Mouse (Mus musculus): Measurements from ENCODE around the gene Nabp1. TPM values are rescaled to one million over a fixed set of nuclear protein-coding genes. Genes with fewer than 3 reads are reported as not detected.

Gene Nabp1
- total and polyA plus RNA-seq, 2 experiments from 2014 or later = 26.6 to 38.3 TPM

DNA sequence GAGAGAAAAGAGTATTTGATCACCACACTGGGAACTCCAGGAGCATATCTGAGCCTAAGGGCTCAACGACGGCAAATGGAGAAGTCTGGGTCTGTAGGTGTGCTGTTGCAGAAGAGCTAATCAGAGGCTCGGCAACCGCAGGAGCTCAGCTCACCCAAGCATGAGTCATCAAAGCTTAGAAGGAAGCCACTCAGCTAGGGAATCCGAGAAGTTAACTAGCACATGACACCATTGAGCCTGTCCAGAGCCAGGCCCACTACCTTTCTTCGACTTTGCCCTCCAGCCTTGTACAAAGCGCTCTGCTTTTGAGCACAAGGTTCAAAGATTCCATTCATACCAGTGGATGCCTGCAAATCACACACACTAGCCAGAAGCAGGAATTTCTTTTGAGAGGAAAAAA is 30.9 kb upstream of the Nabp1 start:
- 6% methylated on average over 7 of the region's 7 CpGs for WGBS
- no peak overlapping the region for H3K9ac ChIP-seq (replicated peaks; ENCODE audit: low read depth, low read length)
- peak overlapping the region; percentile 76 for H3K27ac ChIP-seq (ENCODE audit: low read depth)
- H3K4me2 ChIP-seq (ENCODE audit: low read depth, low read length) = peak overlapping the region; percentile 10; the same call in 1 of the 2 replicates
- H3K36me3 ChIP-seq (replicated peaks; ENCODE audit: control insufficient read depth, insufficient read depth, low read length) = no peaks in the 10 kb centered on the region
- H3K9me3 ChIP-seq (replicated peaks; ENCODE audit: control insufficient read depth, low read length) = no peaks in the 10 kb centered on the region
- H3K27me3 ChIP-seq (ENCODE audit: control insufficient read depth, insufficient read depth, low read length) = no peaks in the 10 kb centered on the region
- DNase-seq (ENCODE audit: low spot score) (peak; percentile 39), ATAC-seq (ENCODE audit: insufficient read depth, low read depth) (peak; percentile 88)
- TF ChIP-seq CTCF (IDR thresholded peaks at IDR 0.05; ENCODE audit: low read depth) (no peak), EP300 (IDR thresholded peaks at IDR 0.05; ENCODE audit: low read depth) (no peak)
- peaks cover 20% of the 10 kb centered on the region for H3K4me1 ChIP-seq (ENCODE audit: control insufficient read depth, insufficient read depth)
- no peak overlapping the region for H3K4me3 ChIP-seq (ENCODE audit: low read depth, low read length)

DNA sequence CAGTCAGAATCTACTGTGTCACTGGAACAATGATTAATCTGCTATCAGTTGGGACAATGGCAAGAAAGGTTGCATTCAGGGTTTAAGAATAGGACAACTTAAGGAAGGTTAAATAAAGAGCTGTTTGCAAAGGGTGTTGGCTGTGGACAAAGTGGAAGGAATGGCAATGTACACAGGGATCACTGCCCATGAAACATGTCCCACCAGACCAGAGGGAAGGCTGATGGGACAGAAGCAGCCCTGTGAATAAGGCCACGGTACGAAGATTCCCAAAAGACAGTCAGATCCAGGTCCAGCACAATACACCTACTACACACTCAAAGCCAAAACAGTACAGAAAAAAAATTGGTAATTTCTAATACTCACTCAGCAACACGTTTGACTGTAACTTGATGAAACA is 30.3 kb upstream of the Nabp1 start:
- ATAC-seq (ENCODE audit: insufficient read depth, low read depth) = no peak

DNA sequence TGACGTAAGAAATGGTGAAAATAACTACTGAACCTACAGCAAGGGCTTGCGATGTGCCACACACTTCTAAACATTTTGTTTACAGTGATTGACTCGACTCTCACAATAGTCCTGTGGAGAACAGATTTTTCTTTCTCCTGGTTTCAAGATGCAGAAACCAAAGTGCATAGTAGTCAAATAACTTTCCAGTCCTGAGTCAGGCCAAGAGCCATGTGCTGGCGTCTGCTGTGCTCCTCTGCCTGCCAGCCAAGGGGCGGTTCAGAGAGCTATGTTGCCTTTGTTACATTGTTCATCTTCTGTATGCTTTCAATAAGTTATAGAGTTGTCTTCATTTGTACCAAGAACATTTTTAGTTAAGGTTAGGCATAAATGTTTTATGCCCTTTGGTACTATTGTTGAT is 29.2 kb upstream of the Nabp1 start:
- Histone ChIP-seq H3K9ac (replicated peaks; ENCODE audit: low read depth, low read length) (no peak overlapping the region), H3K4me1 (ENCODE audit: control insufficient read depth, insufficient read depth) (peaks cover 17% of the 10 kb centered on the region), H3K36me3 (replicated peaks; ENCODE audit: control insufficient read depth, insufficient read depth, low read length) (no peaks in the 10 kb centered on the region), H3K27ac (ENCODE audit: low read depth) (peak overlapping the region; percentile 57), H3K4me3 (ENCODE audit: low read depth, low read length) (no peak overlapping the region), H3K9me3 (replicated peaks; ENCODE audit: control insufficient read depth, low read length) (no peaks in the 10 kb centered on the region), H3K4me2 (ENCODE audit: low read depth, low read length) (no peak overlapping the region), H3K27me3 (ENCODE audit: control insufficient read depth, insufficient read depth, low read length) (no peaks in the 10 kb centered on the region)
- DNase-seq (ENCODE audit: low spot score) (no peak), ATAC-seq (ENCODE audit: insufficient read depth, low read depth) (no peak)
- TF ChIP-seq EP300 (IDR thresholded peaks at IDR 0.05; ENCODE audit: low read depth) (no peak), CTCF (IDR thresholded peaks at IDR 0.05; ENCODE audit: low read depth) (no peak)
- 70% methylated on average over 5 of the region's 5 CpGs for WGBS

More for the DNA sequence above, 30.3 kb upstream of the Nabp1 start:
- Histone ChIP-seq H3K4me2 (ENCODE audit: low read depth, low read length) (peak overlapping the region; percentile 10; the same call in 1 of the 2 replicates), H3K4me1 (ENCODE audit: control insufficient read depth, insufficient read depth) (peaks cover 19% of the 10 kb centered on the region), H3K27ac (ENCODE audit: low read depth) (peak overlapping the region; percentile 76), H3K27me3 (ENCODE audit: control insufficient read depth, insufficient read depth, low read length) (no peaks in the 10 kb centered on the region), H3K9me3 (replicated peaks; ENCODE audit: control insufficient read depth, low read length) (no peaks in the 10 kb centered on the region), H3K4me3 (ENCODE audit: low read depth, low read length) (no peak overlapping the region), H3K9ac (replicated peaks; ENCODE audit: low read depth, low read length) (no peak overlapping the region), H3K36me3 (replicated peaks; ENCODE audit: control insufficient read depth, insufficient read depth, low read length) (no peaks in the 10 kb centered on the region)
- no peak for DNase-seq (ENCODE audit: low spot score)
- TF ChIP-seq CTCF (IDR thresholded peaks at IDR 0.05; ENCODE audit: low read depth) = no peak
- WGBS = 45% methylated on average over 3 of the region's 3 CpGs

DNA sequence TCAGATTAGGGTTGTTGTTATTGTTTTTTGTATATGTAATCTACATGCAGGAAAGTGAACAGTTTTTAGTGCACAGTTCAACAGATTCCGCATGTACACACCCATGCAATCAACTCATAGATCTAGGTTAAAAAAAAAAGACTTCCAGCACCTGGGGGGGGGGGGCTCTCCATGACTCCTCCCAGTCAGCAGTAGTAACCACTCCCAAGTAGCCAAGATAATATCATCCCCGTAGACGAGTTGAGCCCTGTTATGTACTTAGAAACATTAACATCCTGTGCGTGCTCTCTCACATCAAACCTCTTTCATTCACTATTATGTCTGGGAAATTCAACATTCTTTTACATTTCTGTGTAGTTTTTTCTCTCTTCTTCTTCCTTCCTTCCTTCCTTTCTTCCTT is 28.0 kb upstream of the Nabp1 start:
- H3K9ac ChIP-seq (replicated peaks; ENCODE audit: low read depth, low read length) = no peak overlapping the region
- H3K4me3 ChIP-seq (ENCODE audit: low read depth, low read length) = no peak overlapping the region
- 65% methylated on average over 4 of the region's 4 CpGs for WGBS
- no peaks in the 10 kb centered on the region for H3K36me3 ChIP-seq (replicated peaks; ENCODE audit: control insufficient read depth, insufficient read depth, low read length)
- H3K27me3 ChIP-seq (ENCODE audit: control insufficient read depth, insufficient read depth, low read length) = no peaks in the 10 kb centered on the region
- no peak for ATAC-seq (ENCODE audit: insufficient read depth, low read depth)
- DNase-seq (ENCODE audit: low spot score) = no peak
- no peak overlapping the region for H3K27ac ChIP-seq (ENCODE audit: low read depth)
- no peak for TF ChIP-seq EP300 (IDR thresholded peaks at IDR 0.05; ENCODE audit: low read depth)
- TF ChIP-seq CTCF (IDR thresholded peaks at IDR 0.05; ENCODE audit: low read depth) = no peak
- no peak overlapping the region for H3K4me2 ChIP-seq (ENCODE audit: low read depth, low read length)
- peaks cover 13% of the 10 kb centered on the region for H3K4me1 ChIP-seq (ENCODE audit: control insufficient read depth, insufficient read depth)
- H3K9me3 ChIP-seq (replicated peaks; ENCODE audit: control insufficient read depth, low read length) = no peaks in the 10 kb centered on the region

DNA sequence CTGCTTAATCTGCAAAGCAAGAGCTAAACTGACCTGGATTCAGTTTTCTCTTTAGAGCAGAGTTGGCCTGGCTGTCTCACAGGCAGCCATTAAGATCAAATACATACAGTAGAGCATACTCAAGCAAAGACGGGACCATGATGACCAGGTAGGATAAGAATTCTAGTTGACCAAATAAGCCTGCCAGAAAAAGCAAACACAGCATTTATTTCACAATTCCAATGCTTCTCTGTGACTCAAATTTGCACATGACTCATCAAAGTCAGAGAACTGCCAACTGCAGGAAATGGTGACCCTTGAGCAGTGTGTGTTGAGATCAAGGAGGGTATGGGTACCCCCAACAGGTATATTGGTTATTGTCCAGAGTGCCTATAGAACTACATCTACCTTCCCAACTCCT is 27.4 kb upstream of the Nabp1 start:
- H3K36me3 ChIP-seq (replicated peaks; ENCODE audit: control insufficient read depth, insufficient read depth, low read length) = no peaks in the 10 kb centered on the region
- no peak overlapping the region for H3K4me3 ChIP-seq (ENCODE audit: low read depth, low read length)
- no peak overlapping the region for H3K9ac ChIP-seq (replicated peaks; ENCODE audit: low read depth, low read length)
- no peaks in the 10 kb centered on the region for H3K9me3 ChIP-seq (replicated peaks; ENCODE audit: control insufficient read depth, low read length)
- DNase-seq (ENCODE audit: low spot score) (no peak), ATAC-seq (ENCODE audit: insufficient read depth, low read depth) (no peak)
- no peak overlapping the region for H3K4me2 ChIP-seq (ENCODE audit: low read depth, low read length)
- H3K27me3 ChIP-seq (ENCODE audit: control insufficient read depth, insufficient read depth, low read length) = no peaks in the 10 kb centered on the region
- no peak for TF ChIP-seq EP300 (IDR thresholded peaks at IDR 0.05; ENCODE audit: low read depth)
- no peak for TF ChIP-seq CTCF (IDR thresholded peaks at IDR 0.05; ENCODE audit: low read depth)
- H3K4me1 ChIP-seq (ENCODE audit: control insufficient read depth, insufficient read depth) = peaks cover 13% of the 10 kb centered on the region
- WGBS = 67% methylated on average over 1 of the region's 1 CpGs
- no peak overlapping the region for H3K27ac ChIP-seq (ENCODE audit: low read depth)

DNA sequence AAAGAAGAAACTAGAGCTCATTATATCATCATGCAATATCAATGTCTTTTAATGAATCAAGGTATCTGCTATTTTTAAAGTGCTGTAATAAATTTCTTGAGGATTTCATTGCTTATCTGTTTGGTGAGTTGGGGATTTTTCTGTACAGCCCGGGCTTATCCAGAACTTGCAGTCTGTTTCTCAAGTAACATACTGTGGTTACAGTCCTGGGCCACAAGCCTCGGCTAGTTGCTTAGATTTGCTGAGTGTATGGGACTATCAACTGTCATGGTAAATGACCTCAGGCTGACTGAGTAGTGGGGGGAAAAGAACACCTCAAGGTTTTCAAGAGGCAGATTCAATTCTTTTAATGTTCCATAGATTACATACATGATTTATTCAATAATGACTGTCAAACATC is 24.8 kb upstream of the Nabp1 start:
- Histone ChIP-seq H3K4me1 (ENCODE audit: control insufficient read depth, insufficient read depth) (peaks cover 4% of the 10 kb centered on the region), H3K9ac (replicated peaks; ENCODE audit: low read depth, low read length) (no peak overlapping the region), H3K27ac (ENCODE audit: low read depth) (no peak overlapping the region), H3K36me3 (replicated peaks; ENCODE audit: control insufficient read depth, insufficient read depth, low read length) (no peaks in the 10 kb centered on the region), H3K4me2 (ENCODE audit: low read depth, low read length) (no peak overlapping the region), H3K4me3 (ENCODE audit: low read depth, low read length) (no peak overlapping the region), H3K9me3 (replicated peaks; ENCODE audit: control insufficient read depth, low read length) (no peaks in the 10 kb centered on the region), H3K27me3 (ENCODE audit: control insufficient read depth, insufficient read depth, low read length) (no peaks in the 10 kb centered on the region)
- no peak for DNase-seq (ENCODE audit: low spot score)
- WGBS = 67% methylated on average over 2 of the region's 2 CpGs
- no peak for TF ChIP-seq CTCF (IDR thresholded peaks at IDR 0.05; ENCODE audit: low read depth)
- TF ChIP-seq EP300 (IDR thresholded peaks at IDR 0.05; ENCODE audit: low read depth) = no peak
- ATAC-seq (ENCODE audit: insufficient read depth, low read depth) = no peak
